Mouse (Mus musculus) adrenal gland (tissue): Measurements from ENCODE around the gene Cmtm6.
"Not testable (repeated sequence)": the region's sequence is repeated elsewhere in the genome, so short reads cannot be mapped to it uniquely, and the experiment has no call there.

Source experiments
- intact Hi-C: fragments of 180-260 bp; cut with DNase I; formaldehyde crosslinking; loops from one replicate; pipeline ENCODE4 v1.15.1; 2025
- long read RNA-seq, 2 experiments: library from polyadenylated mRNA; unstranded; transcript quantifications; one replicate each; pipeline ENCODE4 v2.0.0; 2020; ENCODE audit warnings: borderline replicate concordance in 1 of 2; ENCODE audit not compliant: insufficient replicate concordance in 1 of 2

The Cmtm6 gene
- long read RNA-seq, experiment 1, transcript Cmtm6-201 (4 exons, 3,383 nt): major isoform, 32 of 42 reads
- long read RNA-seq, experiment 1, partial matches to known transcripts: 10 of 42 reads
- long read RNA-seq, experiment 1, other reads (novel, unspliced or antisense): 0 of 42 reads
- long read RNA-seq, experiment 2, transcript Cmtm6-201 (4 exons, 3,383 nt): major isoform, 31 of 39 reads
- long read RNA-seq, experiment 2, partial matches to known transcripts: 0 of 39 reads
- long read RNA-seq, experiment 2, other reads (novel, unspliced or antisense): 8 of 39 reads

GRCm38 (mm10) chr9:114731011-114731755 lies at the start of gene Cmtm6:
Gene Cmtm6 (plus strand): TSS chr9:114731116.
- intact Hi-C loops: no loop called here

DNA sequence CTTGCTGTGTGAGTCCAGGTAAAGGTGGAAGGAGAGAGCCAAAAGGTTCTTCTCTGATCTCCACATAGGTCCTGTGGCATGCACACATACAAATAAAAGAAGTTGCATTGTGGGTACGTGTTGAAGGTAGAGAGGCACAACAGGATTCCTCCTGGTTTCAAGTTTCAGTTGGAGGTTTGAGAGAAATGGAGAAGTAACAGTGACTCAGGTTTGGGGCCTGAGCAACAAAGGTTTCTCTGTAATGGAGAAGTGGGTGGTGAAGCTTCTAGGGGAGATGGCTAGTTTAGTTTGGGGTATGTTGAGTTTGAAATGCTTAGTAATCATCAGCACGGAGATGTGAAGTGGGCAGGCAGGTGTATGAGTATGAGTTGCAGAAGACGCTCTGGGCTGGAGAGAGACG lies 48.7 kb upstream of the Cmtm6 start:
- intact Hi-C loops: no loop called here

DNA sequence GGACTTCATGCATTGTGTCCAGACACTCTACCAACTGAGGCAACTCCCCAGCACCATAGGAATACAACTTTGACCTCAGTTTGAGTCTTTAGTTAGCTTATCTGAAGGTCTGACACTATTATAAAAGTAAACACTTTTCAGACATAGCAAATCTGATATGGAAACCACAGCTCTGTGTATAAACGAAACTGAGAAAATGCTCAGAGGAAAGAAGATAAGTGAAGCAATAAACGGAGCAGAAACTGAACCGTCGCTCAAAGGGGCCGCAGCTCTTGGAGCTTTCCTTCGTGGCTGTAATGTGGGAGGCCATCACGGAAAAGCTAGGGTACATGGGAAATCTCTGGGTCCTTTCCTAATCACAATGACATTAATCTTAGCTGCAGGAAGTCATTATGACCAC lies 44.7 kb upstream of the Cmtm6 start:
- intact Hi-C loops: loop anchor here (5.0 kb wide), 1 partner anchor 39 kb away; no protein-coding TSS in a partner anchor

DNA sequence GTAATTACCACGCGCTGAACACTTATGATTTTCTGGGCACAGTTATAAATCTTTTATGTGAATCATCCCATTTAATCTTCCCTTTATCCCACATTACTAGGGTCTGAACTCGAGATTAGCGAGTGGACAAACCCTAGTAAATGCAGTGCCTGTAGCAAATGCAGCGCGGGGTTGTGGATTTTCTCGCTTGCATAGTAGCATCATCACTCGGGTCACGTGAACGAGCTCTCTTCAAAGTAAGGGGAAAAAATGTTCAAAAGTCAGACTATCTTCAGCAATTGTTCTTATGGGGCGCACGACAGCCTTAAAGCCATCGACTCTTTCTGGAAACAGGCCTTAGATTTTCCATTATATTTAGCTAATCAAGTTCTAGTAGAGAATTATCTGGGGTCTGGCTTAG lies 43.3 kb upstream of the Cmtm6 start:
- intact Hi-C loops: loop anchor here (5.0 kb wide), 1 partner anchor 40 kb away; no protein-coding TSS in a partner anchor

DNA sequence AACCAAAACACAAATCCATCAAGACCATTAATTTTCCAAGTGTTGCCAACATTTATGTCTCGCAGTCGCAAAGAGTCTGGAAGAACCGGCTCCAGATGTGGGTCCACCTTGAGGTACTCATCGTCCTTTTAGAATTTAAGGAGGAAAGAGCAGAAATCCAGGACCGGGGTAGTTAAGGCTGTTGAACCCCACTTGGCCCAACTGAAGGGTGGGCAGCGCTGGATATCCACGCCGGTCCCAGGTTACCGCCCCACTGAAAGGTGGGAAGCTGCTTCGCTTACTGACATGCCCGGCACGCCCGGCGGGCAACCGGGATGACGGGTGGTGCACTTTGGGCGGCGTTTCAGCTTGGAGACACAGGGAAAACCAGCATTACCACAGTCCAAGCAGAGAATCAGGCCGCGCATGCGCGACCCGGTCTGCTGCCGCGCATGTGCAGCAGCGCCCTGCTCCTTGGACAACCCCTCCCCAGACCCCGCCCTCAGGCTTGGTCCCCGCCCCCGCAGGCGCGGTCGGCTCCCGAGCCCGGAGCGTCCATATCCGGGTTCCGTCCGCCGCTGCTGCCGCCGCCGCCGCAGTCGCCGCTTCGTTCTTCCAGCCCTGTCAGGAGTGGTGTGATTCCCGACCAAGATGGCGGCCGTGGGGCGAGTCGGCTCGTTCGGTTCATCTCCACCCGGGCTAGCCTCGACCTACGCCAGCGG lies 42.5 kb upstream of the Cmtm6 start, which contains the start of gene Dync1li1:
TSS of gene Dync1li1 (plus strand) at position 539 of the 701 bp plus-strand sequence.
- intact Hi-C loops: loop anchor here (5.0 kb wide), 1 partner anchor 41 kb away; no protein-coding TSS in a partner anchor

- intact Hi-C loops: loop anchor here (5.0 kb wide), 1 partner anchor 42 kb away; no protein-coding TSS in a partner anchor
These were observed 41.9 kb upstream of the Cmtm6 start for GRCm38 (mm10) chr9:114688953-114689407.

GRCm38 (mm10) chr9:114690119-114690601 lies 40.8 kb upstream of the Cmtm6 start:
- intact Hi-C loops: loop anchor here (5.0 kb wide), 1 partner anchor 37 kb away; no protein-coding TSS in a partner anchor

DNA sequence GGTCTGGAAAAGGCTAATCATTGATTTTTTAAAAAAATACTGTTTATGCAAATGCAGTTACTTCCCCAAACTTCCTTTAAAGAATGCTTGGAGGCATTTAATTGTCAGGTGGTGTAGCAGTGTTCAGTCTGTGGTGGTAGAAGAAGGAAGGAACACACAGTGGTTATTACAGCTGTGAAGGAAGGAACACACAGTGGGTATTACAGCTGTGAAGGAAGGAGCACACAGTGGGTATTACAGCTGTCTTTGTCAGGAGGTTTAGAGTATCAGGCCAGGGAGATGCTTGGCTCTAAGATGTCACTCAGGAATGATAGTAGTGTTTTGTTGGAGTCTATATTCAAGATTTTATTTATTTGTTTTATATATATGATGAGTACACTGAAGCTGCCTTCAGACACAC lies 39.8 kb upstream of the Cmtm6 start:
- intact Hi-C loops: loop anchor here (5.0 kb wide), 1 partner anchor 36 kb away; no protein-coding TSS in a partner anchor

- intact Hi-C loops: not testable (repeated sequence)
These were observed 35.3 kb upstream of the Cmtm6 start for GRCm38 (mm10) chr9:114695662-114696061.

- intact Hi-C loops: no loop called here
These were observed 33.8 kb upstream of the Cmtm6 start for GRCm38 (mm10) chr9:114697072-114697471.

GRCm38 (mm10) chr9:114697926-114698325 lies 33.0 kb upstream of the Cmtm6 start:
- intact Hi-C loops: no loop called here

DNA sequence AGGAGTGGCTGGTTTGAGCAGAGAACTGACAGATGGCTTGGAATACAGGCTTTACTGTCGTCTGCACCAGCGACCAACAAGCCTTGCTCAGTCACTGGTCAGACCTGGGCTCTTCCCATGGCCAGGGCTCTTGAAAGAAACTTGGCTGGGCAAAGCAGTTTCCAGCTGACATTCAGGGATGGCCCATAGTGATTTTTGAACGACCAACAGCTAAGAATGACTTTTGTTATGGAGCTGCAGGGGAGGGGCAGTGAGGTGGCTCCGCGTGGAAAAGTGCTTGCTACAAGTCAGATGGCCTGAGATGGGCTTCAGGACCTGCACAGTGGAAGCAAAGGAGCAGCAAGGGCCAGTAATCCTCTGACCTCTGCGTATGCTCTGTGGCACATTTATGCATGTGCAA lies 31.7 kb upstream of the Cmtm6 start:
- intact Hi-C loops: no loop called here

- intact Hi-C loops: no loop called here
These were observed 30.8 kb upstream of the Cmtm6 start for GRCm38 (mm10) chr9:114699882-114700665.

GRCm38 (mm10) chr9:114701031-114701430 lies 29.9 kb upstream of the Cmtm6 start:
- intact Hi-C loops: no loop called here

DNA sequence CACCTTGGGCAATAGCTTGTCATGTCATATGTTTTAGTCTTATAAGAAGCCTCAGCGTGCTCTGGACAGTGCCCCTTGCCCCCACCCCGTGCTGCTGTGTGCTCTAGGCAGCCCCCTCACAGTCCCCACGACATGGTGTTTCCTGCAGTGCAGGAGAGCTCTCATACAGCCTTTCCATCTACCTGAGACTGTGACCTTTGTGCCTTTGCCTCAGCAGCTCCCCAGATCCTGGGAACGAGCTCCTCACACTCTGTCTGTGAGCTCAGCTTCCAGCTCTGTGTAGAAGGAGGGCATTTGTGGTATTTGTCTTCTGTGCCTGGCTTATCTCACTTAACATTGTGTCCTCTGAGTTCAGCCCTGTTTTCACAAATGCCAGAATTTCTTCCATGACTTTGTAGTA lies 29.0 kb upstream of the Cmtm6 start:
- intact Hi-C loops: no loop called here

DNA sequence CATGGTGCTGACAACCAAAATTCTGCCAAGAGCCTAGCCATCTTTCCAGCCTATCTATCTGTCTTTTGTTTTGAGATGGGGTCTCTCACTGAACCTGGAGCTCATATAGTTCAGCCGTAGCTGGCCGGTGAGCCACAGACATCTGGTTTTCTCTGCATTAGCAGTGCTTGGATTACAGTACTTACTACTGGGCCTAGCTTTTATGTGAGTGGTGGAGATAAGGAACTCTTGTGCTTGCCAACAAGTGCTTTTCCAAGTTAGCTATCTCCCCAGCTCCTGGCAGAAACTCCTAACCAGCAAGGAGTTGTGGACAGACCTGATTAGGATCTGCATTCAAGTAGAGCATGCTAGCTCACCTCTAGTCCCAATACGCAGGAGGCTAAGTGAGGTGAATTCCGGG lies 23.1 kb upstream of the Cmtm6 start:
- intact Hi-C loops: no loop called here

DNA sequence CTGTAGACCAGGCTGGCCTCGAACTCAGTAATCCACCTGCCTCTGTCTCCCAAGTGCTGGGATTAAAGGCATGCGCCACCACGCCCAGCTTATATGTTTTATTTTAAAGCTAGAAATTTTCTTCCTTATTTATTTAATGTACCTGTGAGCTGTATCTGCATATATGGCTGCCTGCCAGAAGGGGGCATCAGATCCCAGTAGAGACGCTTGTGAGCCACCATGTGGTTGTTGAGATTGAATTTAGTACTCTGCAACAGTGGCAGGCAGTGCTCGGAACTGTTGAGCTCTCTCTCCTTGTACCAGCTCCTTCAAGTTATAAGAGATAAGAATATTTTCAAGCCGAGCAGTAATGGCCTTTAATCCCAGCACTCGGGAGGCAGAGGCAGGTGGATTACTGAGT lies 20.6 kb upstream of the Cmtm6 start:
- intact Hi-C loops: no loop called here

- intact Hi-C loops: no loop called here
These were observed 17.4 kb upstream of the Cmtm6 start for GRCm38 (mm10) chr9:114713481-114713880.

DNA sequence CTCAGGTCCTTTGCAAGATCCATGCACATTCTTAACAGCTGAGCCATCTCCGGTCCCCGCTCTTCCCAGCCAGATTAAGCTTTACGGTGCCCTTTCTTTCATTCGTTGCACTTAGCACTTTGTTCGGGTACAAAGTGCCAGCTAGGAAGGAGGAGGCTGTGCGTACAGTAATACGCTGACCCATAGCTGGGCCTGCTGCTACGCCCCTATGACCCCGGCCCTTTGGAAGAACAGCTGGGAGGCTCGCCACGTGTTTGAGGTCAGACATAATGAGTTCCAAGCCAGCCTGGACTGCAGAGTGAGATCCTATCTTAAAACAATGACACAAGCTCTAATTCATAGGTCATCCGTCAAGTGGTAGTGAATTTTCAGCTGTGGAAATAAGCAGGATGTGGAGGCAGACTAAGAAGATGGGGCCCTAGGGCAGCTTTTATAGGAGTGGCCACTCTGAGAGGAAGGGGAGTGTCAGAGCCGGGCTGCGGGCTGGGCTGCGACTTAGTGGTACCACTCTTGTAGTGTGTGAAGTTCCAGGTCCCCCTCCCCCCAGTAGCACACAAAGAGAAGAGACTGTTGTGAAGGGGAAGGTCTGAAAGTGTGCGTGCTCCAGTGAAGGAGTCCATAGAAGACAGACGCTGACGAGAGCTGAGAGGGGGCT lies 14.1 kb upstream of the Cmtm6 start:
- intact Hi-C loops: no loop called here

GRCm38 (mm10) chr9:114727315-114727714 lies 3.6 kb upstream of the Cmtm6 start:
- intact Hi-C loops: loop anchor here (2.0 to 5.0 kb wide), 2 partner anchors 35 to 81 kb away; no protein-coding TSS in a partner anchor
